Mouse (Mus musculus): Measurements from ENCODE around the gene Gpr6. TPM values are rescaled to one million over a fixed set of nuclear protein-coding genes. Genes with fewer than 3 reads are reported as not detected.
A peak's percentile ranks its signal among the peaks of the same experiment; 100 is the strongest.

Gene Gpr6
- polyA plus RNA-seq (2015; fragmentation: Nextera tagmentation; extraction: Ambion mirVana) = not detected in 2 replicates

DNA sequence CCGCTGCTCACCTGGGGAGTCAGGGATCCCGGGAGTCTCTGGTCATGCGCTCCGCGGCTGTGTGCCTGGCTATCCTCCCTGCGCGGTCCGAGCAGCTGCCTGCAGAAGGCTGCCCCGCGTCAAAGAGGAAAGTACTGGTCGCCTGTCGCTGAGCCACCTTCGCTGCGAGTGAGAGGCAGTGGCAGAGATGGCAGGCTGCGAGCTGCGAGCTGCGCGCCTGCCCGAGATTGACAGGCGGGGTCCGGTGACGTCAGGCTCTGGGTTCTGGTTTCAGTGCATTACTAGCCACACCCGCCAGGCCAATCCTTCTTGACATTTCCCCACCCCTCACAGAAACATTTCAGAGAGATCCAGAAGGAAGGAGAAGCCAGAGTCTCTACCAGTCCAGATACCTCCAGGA is at the start of gene Gpr6:
Gene Gpr6 (minus strand): TSS at position 170 of the 400 bp plus-strand sequence.
- Histone ChIP-seq H3K4me2 (peak within 1 kb of the TSS; percentile 58), H3K27ac (replicated peaks) (no peak within 1 kb of the TSS), H3K9ac (no peak within 1 kb of the TSS), H3K4me3 (peak within 1 kb of the TSS; percentile 34), H3K4me1 (peaks cover 12% of the 10 kb centered on the region), H3K9me3 (no peaks in the 10 kb centered on the region), H3K36me3 (no peaks in the 10 kb centered on the region), H3K27me3 (replicated peaks) (peaks cover 68% of the 10 kb centered on the region)
- 3% methylated on average over 23 of the region's 23 CpGs for WGBS
- ATAC-seq (ENCODE audit: extremely low read depth, insufficient number of reproducible peaks, low FRiP score, low TSS enrichment) = no peak

DNA sequence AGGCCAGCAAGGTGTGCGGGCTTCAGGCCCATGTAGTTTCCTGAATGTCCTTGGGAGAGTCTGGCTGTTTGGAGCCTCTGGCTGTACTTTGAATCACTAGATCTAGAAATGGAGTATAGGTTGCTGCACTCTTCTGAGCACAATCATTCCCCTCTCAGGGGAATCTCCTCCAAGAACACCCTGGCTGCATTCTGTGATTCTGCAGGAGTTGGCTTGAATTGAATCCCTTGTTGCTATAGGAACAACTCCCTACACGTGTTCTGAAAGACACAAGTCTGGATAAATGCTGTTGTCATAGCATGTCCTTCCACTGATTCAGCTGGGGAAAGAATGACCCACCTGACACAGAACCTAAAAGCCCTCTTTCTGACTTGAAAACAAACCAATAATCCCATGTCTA is 28.0 kb upstream of the Gpr6 start:
- no peaks in the 10 kb centered on the region for H3K4me1 ChIP-seq
- no peak overlapping the region for H3K9ac ChIP-seq
- H3K27ac ChIP-seq (replicated peaks) = no peak overlapping the region
- H3K27me3 ChIP-seq (replicated peaks) = no peaks in the 10 kb centered on the region; the same call in 1 of the 2 replicates
- no peak overlapping the region for H3K4me3 ChIP-seq
- H3K4me2 ChIP-seq = no peak overlapping the region
- 67% methylated on average over 2 of the region's 2 CpGs for WGBS
- no peaks in the 10 kb centered on the region for H3K36me3 ChIP-seq
- ATAC-seq (ENCODE audit: extremely low read depth, insufficient number of reproducible peaks, low FRiP score, low TSS enrichment) = no peak
- H3K9me3 ChIP-seq = no peaks in the 10 kb centered on the region

- Histone ChIP-seq H3K27ac (replicated peaks) (no peak overlapping the region), H3K36me3 (no peaks in the 10 kb centered on the region), H3K4me2 (no peak overlapping the region), H3K27me3 (replicated peaks) (no peaks in the 10 kb centered on the region; the same call in 1 of the 2 replicates), H3K4me3 (no peak overlapping the region), H3K9me3 (no peaks in the 10 kb centered on the region), H3K9ac (no peak overlapping the region), H3K4me1 (no peaks in the 10 kb centered on the region)
- no peak for ATAC-seq (ENCODE audit: extremely low read depth, insufficient number of reproducible peaks, low FRiP score, low TSS enrichment)
- 69% methylated on average over 6 of the region's 6 CpGs for WGBS
These were observed 26.1 kb upstream of the Gpr6 start for GRCm38 (mm10) chr10:41098137-41098536.

DNA sequence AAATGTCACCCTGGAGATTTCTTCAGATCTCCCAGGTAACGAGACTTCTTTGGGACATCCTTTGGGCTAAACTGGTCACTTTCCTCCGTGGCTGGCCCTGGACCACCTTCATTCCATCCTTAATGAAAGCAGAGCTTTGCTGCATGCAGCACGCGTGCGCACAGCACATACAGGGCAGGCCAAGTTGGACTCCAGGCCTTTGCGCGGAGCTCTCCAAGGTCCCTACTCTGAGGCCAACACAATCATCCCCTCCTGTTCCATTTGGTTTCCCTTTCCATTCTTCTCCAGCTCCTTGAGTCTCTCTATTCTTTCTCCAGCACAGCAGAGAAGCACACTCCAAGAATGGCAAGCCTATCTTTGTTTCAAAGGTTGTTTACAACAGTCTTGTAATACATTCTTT is 16.8 kb upstream of the Gpr6 start:
- WGBS = 50% methylated on average over 7 of the region's 7 CpGs
- no peak for ATAC-seq (ENCODE audit: extremely low read depth, insufficient number of reproducible peaks, low FRiP score, low TSS enrichment)
- H3K4me3 ChIP-seq = no peak overlapping the region
- H3K36me3 ChIP-seq = no peaks in the 10 kb centered on the region
- H3K27me3 ChIP-seq (replicated peaks) = no peaks in the 10 kb centered on the region; the same call in 1 of the 2 replicates
- no peak overlapping the region for H3K27ac ChIP-seq (replicated peaks)
- H3K4me2 ChIP-seq = no peak overlapping the region
- no peaks in the 10 kb centered on the region for H3K9me3 ChIP-seq
- no peak overlapping the region for H3K9ac ChIP-seq
- no peaks in the 10 kb centered on the region for H3K4me1 ChIP-seq

DNA sequence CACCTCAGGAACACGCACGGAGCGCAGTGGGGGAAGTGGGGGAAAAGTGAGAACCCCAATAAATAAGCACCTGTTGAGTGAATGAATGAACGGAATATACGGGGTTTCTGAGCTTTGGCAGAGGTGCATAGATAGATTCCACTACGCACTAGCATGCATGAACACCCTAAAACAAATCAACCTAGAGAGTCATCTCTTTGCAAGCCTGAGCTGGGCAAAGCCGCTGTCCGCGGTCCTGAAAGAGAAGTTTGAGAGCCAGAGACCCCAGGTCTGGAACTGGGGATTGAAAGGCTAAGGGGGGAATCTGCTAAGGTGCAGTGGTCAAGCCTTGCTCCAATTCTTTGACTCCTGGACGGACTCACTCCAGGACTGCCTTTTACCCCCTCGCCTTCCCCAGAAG is 389 bp downstream of the Gpr6 start:
- ATAC-seq (ENCODE audit: extremely low read depth, insufficient number of reproducible peaks, low FRiP score, low TSS enrichment) = no peak
- Histone ChIP-seq H3K9me3 (no peaks in the 10 kb centered on the region), H3K27me3 (replicated peaks) (peaks cover 68% of the 10 kb centered on the region), H3K9ac (no peak overlapping the region), H3K4me3 (peak overlapping the region; percentile 34), H3K4me1 (peaks cover 12% of the 10 kb centered on the region), H3K36me3 (no peaks in the 10 kb centered on the region), H3K4me2 (peak overlapping the region; percentile 58), H3K27ac (replicated peaks) (no peak overlapping the region)
- WGBS = 3% methylated on average over 11 of the region's 11 CpGs

DNA sequence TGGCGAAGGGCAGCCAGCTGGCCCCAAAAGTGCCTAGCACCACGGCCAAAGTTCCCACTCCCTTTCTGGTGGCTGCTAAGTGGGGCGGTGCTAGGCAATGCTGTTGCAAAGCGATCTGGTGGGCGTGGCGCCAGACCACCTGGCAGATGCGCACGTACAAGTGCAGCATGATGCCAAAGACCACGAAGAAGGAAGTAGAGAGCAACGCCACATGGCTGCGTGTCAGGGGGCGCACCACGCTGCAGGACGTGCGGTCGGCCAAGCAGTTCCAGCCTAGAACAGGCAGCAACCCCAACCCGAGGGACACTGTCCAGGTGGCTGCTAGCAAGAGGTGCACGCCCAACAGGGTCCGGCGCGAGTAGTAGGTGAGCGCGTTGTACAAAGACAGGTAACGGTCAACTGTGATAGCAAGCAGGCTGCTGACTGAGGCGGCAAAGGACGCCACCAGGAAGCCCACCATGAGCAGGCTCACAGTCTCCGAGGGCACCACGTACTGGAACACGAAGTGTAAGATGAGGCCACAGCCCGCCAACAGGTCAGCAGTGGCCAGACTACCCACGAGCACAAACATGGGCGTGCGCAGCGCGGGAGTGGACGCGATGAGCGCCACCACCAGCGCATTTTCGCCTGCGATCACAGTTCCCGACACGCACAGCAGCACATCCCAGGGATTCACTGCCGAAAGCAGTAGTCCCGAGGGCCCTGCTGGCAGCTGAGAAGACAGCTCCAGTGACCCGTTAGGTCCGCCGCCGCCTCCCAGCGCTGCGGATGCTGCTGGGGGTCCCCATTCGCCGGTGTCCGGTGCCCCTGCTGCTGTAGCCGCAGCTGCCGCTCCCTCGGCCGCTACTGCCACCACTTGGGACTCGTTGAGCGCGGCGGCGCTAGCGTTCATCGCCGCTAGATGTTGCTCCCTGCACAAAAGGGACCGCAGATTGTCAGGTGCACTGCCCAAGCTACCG is 1.1 kb downstream of the Gpr6 start:
- Histone ChIP-seq H3K27ac (replicated peaks) (no peak overlapping the region), H3K4me1 (peaks cover 12% of the 10 kb centered on the region), H3K9ac (no peak overlapping the region), H3K4me3 (peak overlapping the region; percentile 34), H3K36me3 (no peaks in the 10 kb centered on the region), H3K27me3 (replicated peaks) (peaks cover 65% of the 10 kb centered on the region), H3K9me3 (no peaks in the 10 kb centered on the region), H3K4me2 (peak overlapping the region; percentile 58)
- 4% methylated on average over 68 of the region's 68 CpGs for WGBS
- ATAC-seq (ENCODE audit: extremely low read depth, insufficient number of reproducible peaks, low FRiP score, low TSS enrichment) = no peak

GRCm38 (mm10) chr10:41060250-41060831 is 11.7 kb downstream of the Gpr6 start:
- H3K4me2 ChIP-seq = no peak overlapping the region
- no peak overlapping the region for H3K9ac ChIP-seq
- no peak overlapping the region for H3K4me3 ChIP-seq
- H3K27ac ChIP-seq (replicated peaks) = no peak overlapping the region
- peaks cover 7% of the 10 kb centered on the region; the same call in 1 of the 2 replicates for H3K27me3 ChIP-seq (replicated peaks)
- no peaks in the 10 kb centered on the region for H3K36me3 ChIP-seq
- H3K9me3 ChIP-seq = no peaks in the 10 kb centered on the region
- H3K4me1 ChIP-seq = no peaks in the 10 kb centered on the region
- no peak for ATAC-seq (ENCODE audit: extremely low read depth, insufficient number of reproducible peaks, low FRiP score, low TSS enrichment)
- WGBS = 69% methylated on average over 4 of the region's 4 CpGs

DNA sequence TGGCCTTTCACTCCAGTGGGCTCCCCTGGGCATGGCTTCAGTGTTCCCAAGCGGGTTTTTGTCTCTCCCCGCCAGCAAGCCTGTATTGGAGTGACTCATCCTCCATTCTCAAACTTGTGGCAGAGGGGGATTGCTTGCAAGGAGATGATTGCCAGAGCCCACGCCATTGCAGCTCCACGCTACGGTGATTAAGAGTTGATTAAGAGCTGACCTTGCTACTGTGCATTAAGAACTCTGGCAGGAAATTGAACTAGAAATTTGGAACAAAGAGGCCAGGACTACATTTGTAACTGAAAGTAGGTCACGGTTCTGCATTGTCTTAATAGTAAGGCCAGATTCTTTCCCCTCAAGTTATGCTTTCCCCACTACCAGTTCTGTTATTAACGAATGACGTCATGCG is 16.5 kb downstream of the Gpr6 start:
- H3K4me1 ChIP-seq = no peaks in the 10 kb centered on the region
- H3K9me3 ChIP-seq = no peaks in the 10 kb centered on the region
- no peak overlapping the region for H3K9ac ChIP-seq
- H3K4me3 ChIP-seq = no peak overlapping the region
- no peaks in the 10 kb centered on the region for H3K36me3 ChIP-seq
- 74% methylated on average over 9 of the region's 9 CpGs for WGBS
- no peak overlapping the region for H3K4me2 ChIP-seq
- H3K27ac ChIP-seq (replicated peaks) = no peak overlapping the region
- H3K27me3 ChIP-seq (replicated peaks) = no peaks in the 10 kb centered on the region
- ATAC-seq (ENCODE audit: extremely low read depth, insufficient number of reproducible peaks, low FRiP score, low TSS enrichment) = no peak

DNA sequence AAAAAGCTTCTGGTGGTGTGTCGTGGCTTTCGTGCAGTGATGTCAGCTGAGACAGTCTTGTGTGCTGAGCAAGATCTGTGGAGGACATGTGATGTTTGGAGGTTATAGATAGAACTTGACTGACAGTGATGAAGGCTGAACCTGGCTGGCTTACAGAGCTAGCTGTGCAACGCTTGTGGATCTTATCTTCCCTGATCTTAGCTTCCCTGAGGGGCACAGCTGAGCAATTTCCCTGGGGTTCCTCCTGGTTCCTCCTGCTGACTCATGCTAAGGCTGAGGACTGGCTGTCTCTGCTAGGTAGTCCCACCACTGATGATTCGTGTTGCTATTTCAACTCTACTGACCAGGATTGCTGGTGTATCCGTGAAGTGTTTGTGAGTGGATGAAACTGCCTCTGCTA is 18.1 kb downstream of the Gpr6 start:
- WGBS = 64% methylated on average over 5 of the region's 5 CpGs
- no peaks in the 10 kb centered on the region for H3K4me1 ChIP-seq
- no peak for ATAC-seq (ENCODE audit: extremely low read depth, insufficient number of reproducible peaks, low FRiP score, low TSS enrichment)
- H3K9ac ChIP-seq = no peak overlapping the region
- H3K4me2 ChIP-seq = no peak overlapping the region
- no peaks in the 10 kb centered on the region for H3K36me3 ChIP-seq
- no peak overlapping the region for H3K4me3 ChIP-seq
- H3K9me3 ChIP-seq = no peaks in the 10 kb centered on the region
- H3K27me3 ChIP-seq (replicated peaks) = no peaks in the 10 kb centered on the region
- no peak overlapping the region for H3K27ac ChIP-seq (replicated peaks)

DNA sequence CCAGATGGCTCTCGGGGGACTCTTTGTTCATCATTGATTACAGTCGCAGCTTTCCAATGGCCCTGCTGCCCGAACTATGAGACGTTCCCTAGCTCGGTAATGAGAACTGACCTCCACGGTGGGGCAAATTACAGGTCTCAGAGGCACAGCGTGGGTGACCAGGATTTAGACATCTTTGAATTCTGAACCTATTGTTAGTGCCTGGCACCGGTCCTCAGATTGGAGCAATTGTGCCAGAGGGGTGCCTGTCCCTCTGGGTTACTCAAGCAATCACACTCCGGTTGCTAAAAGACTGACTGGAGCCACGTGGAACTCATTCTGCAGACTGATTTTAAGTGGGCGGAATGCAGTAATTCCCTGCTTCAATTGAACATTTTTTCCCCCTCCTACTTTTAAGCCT is 29.8 kb downstream of the Gpr6 start:
- ATAC-seq (ENCODE audit: extremely low read depth, insufficient number of reproducible peaks, low FRiP score, low TSS enrichment) = no peak
- WGBS = 79% methylated on average over 11 of the region's 11 CpGs
- no peaks in the 10 kb centered on the region for H3K9me3 ChIP-seq
- no peak overlapping the region for H3K27ac ChIP-seq (replicated peaks)
- H3K4me1 ChIP-seq = no peaks in the 10 kb centered on the region
- H3K36me3 ChIP-seq = no peaks in the 10 kb centered on the region
- H3K4me3 ChIP-seq = no peak overlapping the region
- H3K27me3 ChIP-seq (replicated peaks) = 0 out of 2 replicates have a peak, but pooled peaks cover 3% of the 10 kb centered on the region
- H3K9ac ChIP-seq = no peak overlapping the region
- no peak overlapping the region for H3K4me2 ChIP-seq

GRCm38 (mm10) chr10:41041478-41041877 is 30.6 kb downstream of the Gpr6 start:
- H3K9me3 ChIP-seq = no peaks in the 10 kb centered on the region
- H3K27ac ChIP-seq (replicated peaks) = no peak overlapping the region
- 78% methylated on average over 9 of the region's 9 CpGs for WGBS
- no peaks in the 10 kb centered on the region for H3K36me3 ChIP-seq
- H3K9ac ChIP-seq = no peak overlapping the region
- H3K4me2 ChIP-seq = no peak overlapping the region
- no peaks in the 10 kb centered on the region for H3K4me1 ChIP-seq
- H3K27me3 ChIP-seq (replicated peaks) = no peaks in the 10 kb centered on the region
- H3K4me3 ChIP-seq = no peak overlapping the region
- ATAC-seq (ENCODE audit: extremely low read depth, insufficient number of reproducible peaks, low FRiP score, low TSS enrichment) = no peak

Data from heart, embryonic 13.5 days (tissue).